Mouse (Mus musculus) spleen, adult 2 months (tissue): ENCODE results near the gene Ifitm6. TPM values are rescaled to one million over a fixed set of nuclear protein-coding genes. Genes with fewer than 3 reads are reported as not detected.

ENCODE experiments used
- DNase-seq, 2 experiments: peaks; one replicate each; pipeline versions ENCODE4 v3.0.0 to v3.0.0-alpha.2; 2012 to 2021; ENCODE audit warnings: low spot score in 2 of 2, low read depth in 1 of 2
- H3K27ac ChIP-seq: fragments of 200-500 bp; 2 replicates; pipeline ENCODE4 v1.5.1; 2012; ENCODE audit warnings: low read length, inconsistent platforms; ENCODE audit not compliant: insufficient read depth
- H3K27me3 ChIP-seq: fragments of 200-500 bp; 2 replicates; pipeline ENCODE4 v1.6.1; 2012; ENCODE audit warnings: mild to moderate bottlenecking, moderate library complexity, low read length, inconsistent platforms; ENCODE audit not compliant: control insufficient read depth, insufficient read depth
- H3K36me3 ChIP-seq: fragments of 200-500 bp; 2 replicates; pipeline ENCODE4 v1.6.1; 2012; ENCODE audit warnings: mild to moderate bottlenecking, low read length, inconsistent platforms; ENCODE audit not compliant: control insufficient read depth, insufficient read depth
- H3K4me1 ChIP-seq: fragments of 200-500 bp; 2 replicates; pipeline ENCODE4 v1.6.1; 2011; ENCODE audit warnings: inconsistent platforms; ENCODE audit not compliant: control insufficient read depth, insufficient read depth, insufficient read length
- H3K4me3 ChIP-seq: fragments of 200-500 bp; 2 replicates; pipeline ENCODE4 v1.5.1; 2011; ENCODE audit warnings: mild to moderate bottlenecking, inconsistent platforms; ENCODE audit not compliant: insufficient read depth, insufficient read length; ENCODE audit errors: extremely low read depth
- CTCF ChIP-seq: fragments of 200-500 bp; IDR thresholded peaks from 2 replicates; pipeline ENCODE4 v1.5.1; 2011; ENCODE audit warnings: mild to moderate bottlenecking, inconsistent platforms; ENCODE audit not compliant: insufficient read depth, insufficient read length, insufficient replicate concordance; ENCODE audit errors: extremely low read depth
- POLR2A ChIP-seq: fragments of 200-500 bp; IDR thresholded peaks from 2 replicates; pipeline ENCODE4 v1.6.1; 2011; ENCODE audit warnings: low read depth, low read length, inconsistent platforms
- WGBS: fragments of 180-500 bp; shearing (Covaris S2); methylation state at CpG from one replicate; pipeline ENCODE4 v1.1.7; 2018; 5-methylcytosine and 5-hydroxymethylcytosine counted together
- polyA plus RNA-seq: library from polyadenylated mRNA; depleted of rRNA; stranded (reverse); fragments of >200 nt; gene quantifications from 2 replicates; pipeline ENCODE4 v1.2.3, GENCODE M21; 2012

Gene Ifitm6
- polyA plus RNA-seq, 1 experiment, result 25.5 TPM

GRCm38 (mm10) chr7:141030390-141030789 lies 12.7 kb upstream of the Ifitm6 start:
- DNase-seq, result no peak
- Histone ChIP-seq H3K4me3 (no peak overlapping the region), H3K27me3 (no peaks in the 10 kb centered on the region), H3K4me1 (no peaks in the 10 kb centered on the region), H3K27ac (no peak overlapping the region), H3K36me3 (no peaks in the 10 kb centered on the region)
- 75% methylated on average over 3 of the region's 3 CpGs for WGBS
- no peak for TF ChIP-seq POLR2A

DNA sequence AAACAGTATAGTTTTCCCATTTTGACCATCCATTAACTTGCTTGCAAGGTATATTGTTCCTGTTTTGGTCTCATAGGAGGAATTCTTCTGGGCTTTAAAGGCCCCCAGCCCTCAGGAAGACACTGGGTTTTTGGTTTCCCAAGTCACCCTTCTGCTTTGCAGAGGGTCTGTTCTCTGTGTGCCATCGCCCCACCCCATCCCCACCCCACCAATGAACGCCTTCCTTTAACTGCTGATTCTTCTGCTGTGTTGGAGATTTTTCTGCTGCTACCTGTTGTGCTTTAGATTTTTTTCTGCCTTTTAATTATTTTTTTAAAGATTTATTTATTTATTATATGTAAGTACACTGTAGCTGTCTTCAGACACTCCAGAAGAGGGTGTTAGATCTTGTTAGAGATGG lies 11.1 kb upstream of the Ifitm6 start, which contains the start of gene Gm17387:
TSS of gene Gm17387 (plus strand) at position 301 of the 400 bp plus-strand sequence.
- TF ChIP-seq POLR2A (no peak), CTCF (no peak)
- WGBS, result 97% methylated on average over 2 of the region's 2 CpGs
- Histone ChIP-seq H3K27me3 (no peaks in the 10 kb centered on the region), H3K4me1 (no peaks in the 10 kb centered on the region), H3K36me3 (no peaks in the 10 kb centered on the region), H3K4me3 (no peak within 1 kb of the TSS), H3K27ac (no peak within 1 kb of the TSS)
- DNase-seq, result no peak

DNA sequence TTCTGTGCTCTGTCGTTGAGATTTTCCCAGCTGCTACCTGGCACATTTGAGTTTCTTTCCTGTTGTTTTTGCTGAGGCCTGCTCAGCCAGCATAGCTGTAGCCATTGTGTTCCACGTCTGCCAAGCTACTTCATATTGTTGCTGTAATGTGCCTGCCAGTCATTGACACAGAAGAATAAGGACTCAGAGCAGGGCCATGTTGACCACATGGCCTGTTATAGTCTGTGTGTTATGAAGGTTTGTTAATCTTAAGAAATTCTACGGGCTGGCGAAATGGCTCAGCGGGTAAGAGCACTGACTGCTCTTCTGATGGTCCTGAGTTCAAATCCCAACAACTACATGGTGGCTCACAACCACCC lies 9.0 kb upstream of the Ifitm6 start:
- H3K27ac ChIP-seq, result 0 out of 2 replicates have a peak overlapping the region, but pooled peaks have one; percentile 10
- H3K4me3 ChIP-seq, result no peak overlapping the region
- no peaks in the 10 kb centered on the region for H3K4me1 ChIP-seq
- TF ChIP-seq CTCF, result no peak
- TF ChIP-seq POLR2A, result no peak
- no peaks in the 10 kb centered on the region for H3K27me3 ChIP-seq
- DNase-seq, result no peak
- no peaks in the 10 kb centered on the region for H3K36me3 ChIP-seq
- 79% methylated on average over 5 of the region's 5 CpGs for WGBS

DNA sequence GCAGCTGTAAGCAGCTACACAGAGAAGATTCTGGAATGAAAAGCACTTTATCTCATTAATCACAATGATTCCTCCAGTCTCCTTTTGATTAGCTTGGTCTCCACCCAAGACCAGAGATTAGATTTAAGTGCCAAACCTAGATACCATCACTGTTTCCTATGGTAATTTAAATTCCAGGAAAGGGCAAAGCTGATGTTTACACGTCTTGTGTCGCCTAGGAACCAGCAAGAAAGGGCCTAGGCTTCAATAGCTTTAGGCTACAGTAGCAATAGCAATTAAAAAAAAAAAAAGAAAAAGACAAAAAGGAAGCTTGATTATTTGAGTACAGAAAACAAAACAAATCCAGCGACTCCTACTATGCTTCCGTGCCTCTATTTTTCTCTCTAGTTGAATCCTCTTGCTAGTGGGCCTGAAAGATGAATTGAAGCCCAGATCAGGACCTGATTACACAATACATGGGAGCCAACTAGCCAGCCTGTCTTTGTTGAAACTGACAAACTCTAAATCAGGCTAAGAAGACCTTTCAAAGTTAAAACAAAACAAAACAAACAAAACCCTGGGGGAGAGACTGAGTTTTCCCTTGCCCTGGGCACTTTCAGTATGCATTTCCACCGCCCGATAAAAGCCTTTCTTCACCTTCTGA lies 8.5 kb upstream of the Ifitm6 start:
- Histone ChIP-seq H3K27me3 (no peaks in the 10 kb centered on the region), H3K4me3 (no peak overlapping the region), H3K36me3 (no peaks in the 10 kb centered on the region), H3K4me1 (no peaks in the 10 kb centered on the region), H3K27ac (0 out of 2 replicates have a peak overlapping the region, but pooled peaks have one; percentile 10)
- TF ChIP-seq CTCF (no peak), POLR2A (no peak)
- no peak for DNase-seq
- 86% methylated on average over 6 of the region's 6 CpGs for WGBS

- no peak for TF ChIP-seq POLR2A
- no peak for TF ChIP-seq CTCF
- 61% methylated on average over 6 of the region's 6 CpGs for WGBS
- Histone ChIP-seq H3K36me3 (no peaks in the 10 kb centered on the region), H3K4me3 (no peak overlapping the region), H3K27me3 (no peaks in the 10 kb centered on the region), H3K4me1 (no peaks in the 10 kb centered on the region; the same call in 1 of the 2 replicates), H3K27ac (peak overlapping the region; percentile 60)
- DNase-seq, result no peak
These were observed 7.4 kb upstream of the Ifitm6 start for GRCm38 (mm10) chr7:141024865-141025838.

GRCm38 (mm10) chr7:141021489-141022449 lies 4.0 kb upstream of the Ifitm6 start:
- Histone ChIP-seq H3K4me3 (no peak overlapping the region), H3K27me3 (no peaks in the 10 kb centered on the region), H3K4me1 (no peaks in the 10 kb centered on the region; the same call in 1 of the 2 replicates), H3K36me3 (no peaks in the 10 kb centered on the region), H3K27ac (no peak overlapping the region)
- DNase-seq, result no peak
- TF ChIP-seq CTCF (no peak), POLR2A (no peak)
- 64% methylated on average over 14 of the region's 14 CpGs for WGBS
